8 mouse cellular contexts compared by ENCODE assay signal in genomic region chr5:125319057-125319800, GRCm38 (mm10). TPM values are rescaled to one million over a fixed set of nuclear protein-coding genes. Genes with fewer than 3 reads are reported as not detected.
A peak's percentile ranks its signal among the peaks of the same experiment; 100 is the strongest.
DNase-seq lines count a peak whose midpoint lies in the region; ATAC-seq lines count a peak whose summit lies in the region.

No protein-coding gene starts in this region.

- H3K27ac ChIP-seq in hindbrain, embryonic 16.5 days (ENCODE audit: low read depth, low read length) = no peak overlapping the region
- H3K27ac ChIP-seq in hindbrain, embryonic 10.5 days = no peak overlapping the region
- H3K27ac ChIP-seq in midbrain, embryonic 15.5 days = no peak overlapping the region; the same call in 1 of the 2 replicates

- H3K9me3 ChIP-seq in hindbrain, embryonic 16.5 days (ENCODE audit: control insufficient read depth, low read length) = no peaks in the 10 kb centered on the region
- 0 out of 2 replicates have a peak, but pooled peaks cover 2% of the 10 kb centered on the region for H3K9me3 ChIP-seq in hindbrain, embryonic 10.5 days
- H3K9me3 ChIP-seq in midbrain, embryonic 15.5 days = no peaks in the 10 kb centered on the region

- H3K4me3 ChIP-seq in hindbrain, embryonic 16.5 days (ENCODE audit: low read length) = no peak overlapping the region
- no peak overlapping the region for H3K4me3 ChIP-seq in hindbrain, embryonic 10.5 days
- no peak overlapping the region for H3K4me3 ChIP-seq in midbrain, embryonic 15.5 days

- H3K9ac ChIP-seq in hindbrain, embryonic 16.5 days (ENCODE audit: low read depth, low read length) = no peak overlapping the region
- H3K9ac ChIP-seq in midbrain, embryonic 15.5 days = no peak overlapping the region

- DNase-seq in hindbrain, embryonic 10.5 days (ENCODE audit: low spot score) = no peak
- DNase-seq in gastrocnemius, adult 18-20 months (ENCODE audit: low spot score) = peak; percentile 44
- peak; percentile 65 for DNase-seq in heart, postnatal 25 days (ENCODE audit: low spot score)
- DNase-seq in lung, postnatal 10 days = peak; percentile 81
- DNase-seq in thymus, postnatal 4 days = no peak
- DNase-seq in thymus, postnatal 36 days = no peak

- H3K4me2 ChIP-seq in hindbrain, embryonic 16.5 days (ENCODE audit: low read length) = no peak overlapping the region
- H3K4me2 ChIP-seq in midbrain, embryonic 15.5 days = no peak overlapping the region

- 64% methylated on average over 16 of the region's 16 CpGs for WGBS in hindbrain, embryonic 16.5 days
- WGBS in hindbrain, embryonic 10.5 days = 93% methylated on average over 16 of the region's 16 CpGs
- 82% methylated on average over 16 of the region's 16 CpGs for WGBS in midbrain, embryonic 15.5 days

- H3K4me1 ChIP-seq in hindbrain, embryonic 16.5 days (ENCODE audit: control insufficient read depth, insufficient read depth, low read depth, low read length) = no peaks in the 10 kb centered on the region
- peaks cover 11% of the 10 kb centered on the region; the same call in 1 of the 2 replicates for H3K4me1 ChIP-seq in hindbrain, embryonic 10.5 days (replicated peaks)
- 0 out of 2 replicates have a peak, but pooled peaks cover 6% of the 10 kb centered on the region for H3K4me1 ChIP-seq in midbrain, embryonic 15.5 days

- intact Hi-C loops in heart, postnatal 25 days (cut with DNase I) = no loop called here

- no peaks in the 10 kb centered on the region for H3K27me3 ChIP-seq in hindbrain, embryonic 16.5 days (replicated peaks; ENCODE audit: control insufficient read depth, insufficient read depth, low read length)
- H3K27me3 ChIP-seq in hindbrain, embryonic 10.5 days (ENCODE audit: insufficient read depth, poor library complexity, severe bottlenecking) = no peaks in the 10 kb centered on the region
- H3K27me3 ChIP-seq in midbrain, embryonic 15.5 days (replicated peaks) = no peaks in the 10 kb centered on the region

- H3K36me3 ChIP-seq in hindbrain, embryonic 16.5 days (ENCODE audit: control insufficient read depth, insufficient read depth, low read length) = no peaks in the 10 kb centered on the region
- peaks cover 7% of the 10 kb centered on the region for H3K36me3 ChIP-seq in hindbrain, embryonic 10.5 days
- H3K36me3 ChIP-seq in midbrain, embryonic 15.5 days (replicated peaks) = no peaks in the 10 kb centered on the region

- ATAC-seq in hindbrain, embryonic 16.5 days = peak; percentile 71
- no peak for ATAC-seq in midbrain, embryonic 15.5 days (replicated peaks)

RNA-seq across cellular contexts. Expression of gene Scarb1, which starts 21.7 kb away (rescaled TPM):
- polyA plus RNA-seq in hindbrain, embryonic 16.5 days (2015; fragmentation: Nextera tagmentation; extraction: Ambion mirVana) = 55.3 and 62.6 TPM in 2 replicates
- 41.2 and 43.6 TPM in 2 replicates for polyA plus RNA-seq in hindbrain, embryonic 10.5 days (2016; fragmentation: Nextera tagmentation; extraction: Ambion mirVana)
- 10 to 100 TPM; 10.0 to 11.0 TPM for total RNA-seq in gastrocnemius, adult 18-20 months (2021)
- 10 to 100 TPM; 29.6 to 35.2 TPM for total RNA-seq in heart, postnatal 25 days (2021)
- polyA plus RNA-seq in midbrain, embryonic 15.5 days (2015; fragmentation: Nextera tagmentation; extraction: Ambion mirVana) = 40.3 and 45.9 TPM in 2 replicates

Comparison
In these comparisons a context has a peak if more than half of its experiments do, and no peak if none do; other contexts are left out.
1. DNase-seq: peak in gastrocnemius, adult 18-20 months (single experiment), heart, postnatal 25 days (single experiment) and lung, postnatal 10 days (single experiment); none in hindbrain, embryonic 10.5 days (single experiment), thymus, postnatal 4 days (single experiment) and thymus, postnatal 36 days (0 of 2).